Mouse (Mus musculus): ENCODE results near the gene Ncor2. TPM values are rescaled to one million over a fixed set of nuclear protein-coding genes. Genes with fewer than 3 reads are reported as not detected.

Gene Ncor2
- total and polyA plus RNA-seq, 3 experiments = 5.0 to 46.8 TPM; not detected in 1

DNA sequence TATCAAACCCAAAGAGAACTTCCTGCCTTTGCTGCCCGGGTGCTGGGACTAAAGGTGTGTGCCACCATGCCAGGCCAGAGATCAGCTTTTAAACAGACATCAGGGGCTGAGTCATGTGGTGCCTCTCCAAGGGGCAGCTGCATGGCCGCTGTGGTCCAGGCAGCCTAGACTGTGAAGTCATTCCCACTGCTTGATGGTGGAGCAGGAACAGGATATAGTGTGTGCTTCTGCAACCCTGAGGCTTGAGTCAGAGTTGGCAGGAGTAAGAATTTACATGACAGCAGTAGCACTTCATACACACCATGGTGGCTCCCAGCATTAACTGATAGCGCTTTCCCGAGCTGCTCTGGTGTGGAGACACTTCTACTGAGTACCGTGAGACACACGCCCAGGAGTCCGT is 106.6 kb downstream of the Ncor2 start:
- no peaks in the 10 kb centered on the region for H3K9me3 ChIP-seq (replicated peaks; ENCODE audit: insufficient read depth, low read length)
- H3K4me1 ChIP-seq (ENCODE audit: control insufficient read depth in 1 of 2, insufficient read depth in 2 of 2, low read length in 2 of 2) = 0 out of 4 replicates have a peak, but pooled peaks cover 0 to 3% of the 10 kb centered on the region in 2 experiments
- H3K4me3 ChIP-seq (ENCODE audit: control insufficient read depth in 1 of 2, insufficient read depth in 1 of 2, low read depth in 2 of 2, low read length in 2 of 2) = no peak overlapping the region
- no peaks in the 10 kb centered on the region for H3K27me3 ChIP-seq (ENCODE audit: control insufficient read depth in 1 of 2, insufficient read depth in 2 of 2, low read length in 2 of 2)
- no peak overlapping the region for H3K9ac ChIP-seq (ENCODE audit: control insufficient read depth, low read depth, low read length, poor library complexity, severe bottlenecking)
- no peaks in the 10 kb centered on the region for H3K36me3 ChIP-seq (ENCODE audit: control insufficient read depth in 1 of 2, insufficient read depth in 2 of 2, low read length in 2 of 2)
- H3K79me2 ChIP-seq (ENCODE audit: control insufficient read depth, insufficient read depth, low read length, poor library complexity) = no peaks in the 10 kb centered on the region
- H3K27ac ChIP-seq (ENCODE audit: control insufficient read depth, low read depth, low read length) = no peak overlapping the region
- no peak for DNase-seq (ENCODE audit: low read depth, low spot score)
- no peak for TF ChIP-seq NRF1 (IDR thresholded peaks at IDR 0.05; ENCODE audit: insufficient read depth, low read depth, low read length, poor library complexity, severe bottlenecking)
- no peak for TF ChIP-seq UBTF (IDR thresholded peaks at IDR 0.05; ENCODE audit: borderline replicate concordance, insufficient read depth, low read depth, low read length)
- no peak for TF ChIP-seq POLR2A (IDR thresholded peaks at IDR 0.05; ENCODE audit: control insufficient read depth in 1 of 2, insufficient read depth in 1 of 2, low read depth in 1 of 2, low read length in 2 of 2, poor library complexity in 1 of 2)

DNA sequence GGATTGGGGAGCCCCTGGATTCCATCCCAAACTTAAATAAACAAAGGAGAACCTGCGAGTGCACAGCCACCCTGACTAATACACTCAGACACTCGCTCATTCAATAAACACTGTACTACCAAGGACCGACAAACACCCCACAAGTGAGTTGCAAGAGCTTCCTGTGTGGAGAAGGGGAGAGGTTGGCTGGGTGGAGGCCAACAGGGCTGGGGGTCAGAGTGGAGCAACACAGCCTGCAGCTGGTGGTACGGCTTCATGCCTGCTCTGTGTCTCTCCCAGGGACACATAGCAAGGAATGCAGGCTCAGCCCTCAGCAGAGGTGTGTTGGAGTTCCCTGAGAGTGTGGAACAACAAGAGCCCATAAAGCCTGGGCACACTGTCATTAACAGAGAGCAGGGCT is 107.1 kb downstream of the Ncor2 start:
- no peak for DNase-seq (ENCODE audit: low read depth, low spot score)

DNA sequence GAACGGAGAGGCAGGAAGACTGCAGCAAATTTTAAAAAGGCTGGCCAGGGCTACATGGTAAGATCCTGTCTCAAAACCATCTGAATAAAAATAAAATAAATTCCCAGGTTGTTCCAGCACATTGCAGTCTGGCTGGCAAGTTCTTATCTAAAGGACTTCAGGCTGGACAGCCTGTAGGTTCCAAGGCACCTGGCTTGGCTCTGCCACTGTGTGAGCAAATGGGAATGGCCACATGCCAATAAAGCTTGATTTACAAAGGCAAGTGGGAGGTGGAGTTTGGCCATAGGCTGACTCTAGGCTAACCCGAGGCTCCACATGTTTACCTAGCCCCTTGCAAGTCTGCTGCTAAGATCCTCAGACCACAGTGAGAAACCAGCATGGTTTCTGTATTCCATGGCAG is 108.6 kb downstream of the Ncor2 start:
- Histone ChIP-seq H3K27ac (ENCODE audit: control insufficient read depth, low read depth, low read length) (no peak overlapping the region), H3K9ac (ENCODE audit: control insufficient read depth, low read depth, low read length, poor library complexity, severe bottlenecking) (no peak overlapping the region), H3K9me3 (replicated peaks; ENCODE audit: insufficient read depth, low read length) (no peaks in the 10 kb centered on the region), H3K4me1 (ENCODE audit: control insufficient read depth in 1 of 2, insufficient read depth in 2 of 2, low read length in 2 of 2) (0 out of 4 replicates have a peak, but pooled peaks cover 0 to 3% of the 10 kb centered on the region in 2 experiments), H3K27me3 (ENCODE audit: control insufficient read depth in 1 of 2, insufficient read depth in 2 of 2, low read length in 2 of 2) (no peaks in the 10 kb centered on the region), H3K4me3 (ENCODE audit: control insufficient read depth in 1 of 2, insufficient read depth in 1 of 2, low read depth in 2 of 2, low read length in 2 of 2) (no peak overlapping the region), H3K36me3 (ENCODE audit: control insufficient read depth in 1 of 2, insufficient read depth in 2 of 2, low read length in 2 of 2) (no peaks in the 10 kb centered on the region; a peak in 1 of 4 replicates), H3K79me2 (ENCODE audit: control insufficient read depth, insufficient read depth, low read length, poor library complexity) (no peaks in the 10 kb centered on the region)
- no peak for TF ChIP-seq ZMIZ1 (IDR thresholded peaks at IDR 0.05; ENCODE audit: low read depth, low read length)
- no peak for DNase-seq (ENCODE audit: low read depth, low spot score)

More for the DNA sequence above, 107.1 kb downstream of the Ncor2 start:
- Histone ChIP-seq H3K27me3 (ENCODE audit: control insufficient read depth in 1 of 2, insufficient read depth in 2 of 2, low read length in 2 of 2) (no peaks in the 10 kb centered on the region), H3K9me3 (replicated peaks; ENCODE audit: insufficient read depth, low read length) (no peaks in the 10 kb centered on the region), H3K36me3 (ENCODE audit: control insufficient read depth in 1 of 2, insufficient read depth in 2 of 2, low read length in 2 of 2) (no peaks in the 10 kb centered on the region), H3K4me3 (ENCODE audit: control insufficient read depth in 1 of 2, insufficient read depth in 1 of 2, low read depth in 2 of 2, low read length in 2 of 2) (no peak overlapping the region), H3K79me2 (ENCODE audit: control insufficient read depth, insufficient read depth, low read length, poor library complexity) (no peaks in the 10 kb centered on the region), H3K4me1 (ENCODE audit: control insufficient read depth in 1 of 2, insufficient read depth in 2 of 2, low read length in 2 of 2) (0 out of 4 replicates have a peak, but pooled peaks cover 0 to 3% of the 10 kb centered on the region in 2 experiments), H3K27ac (ENCODE audit: control insufficient read depth, low read depth, low read length) (no peak overlapping the region), H3K9ac (ENCODE audit: control insufficient read depth, low read depth, low read length, poor library complexity, severe bottlenecking) (no peak overlapping the region)
- TF ChIP-seq TBP (IDR thresholded peaks at IDR 0.05; ENCODE audit: low read depth, low read length) (no peak), ZNF384 (IDR thresholded peaks at IDR 0.05; ENCODE audit: low read depth, low read length) (no peak), E2F4 (IDR thresholded peaks at IDR 0.05; ENCODE audit: borderline replicate concordance, low read depth, low read length) (no peak), ZC3H11A (IDR thresholded peaks at IDR 0.05; ENCODE audit: low read depth, low read length) (no peak), ELF1 (IDR thresholded peaks at IDR 0.05; ENCODE audit: low read depth, low read length) (no peak), UBTF (IDR thresholded peaks at IDR 0.05; ENCODE audit: borderline replicate concordance, insufficient read depth, low read depth, low read length) (no peak), TAL1 (IDR thresholded peaks at IDR 0.05; ENCODE audit: low read length) (no peak), NRF1 (IDR thresholded peaks at IDR 0.05; ENCODE audit: insufficient read depth, low read depth, low read length, poor library complexity, severe bottlenecking) (no peak), ZMIZ1 (IDR thresholded peaks at IDR 0.05; ENCODE audit: low read depth, low read length) (no peak), ETS1 (IDR thresholded peaks at IDR 0.05; ENCODE audit: low read depth, low read length) (no peak), POLR2AphosphoS2 (IDR thresholded peaks at IDR 0.05; ENCODE audit: low read length) (no peak), KAT2A (conservative IDR thresholded peaks at IDR 0.05; ENCODE audit: low read depth, low read length) (no peak), CTCF (IDR thresholded peaks at IDR 0.05 in 2 of 3, conservative IDR thresholded peaks at IDR 0.05 in 1 of 3; ENCODE audit: control insufficient read depth in 1 of 3, insufficient read depth in 1 of 3, low read depth in 2 of 3, low read length in 3 of 3, poor library complexity in 1 of 3, severe bottlenecking in 1 of 3) (no peak), RAD21 (IDR thresholded peaks at IDR 0.05; ENCODE audit: low read depth, low read length) (no peak), MEF2A (IDR thresholded peaks at IDR 0.05; ENCODE audit: extremely low read depth, insufficient replicate concordance, low read depth, low read length, poor library complexity, severe bottlenecking) (no peak), HCFC1 (IDR thresholded peaks at IDR 0.05; ENCODE audit: low read depth, low read length) (no peak), JUND (IDR thresholded peaks at IDR 0.05; ENCODE audit: low read depth, low read length) (no peak)
